Mouse (Mus musculus) A20 (cell line): ENCODE measurements around the gene Kansl1.

Experiments used
- DNase-seq: peaks from one replicate; pipeline ENCODE4 v3.0.0-alpha.2; 2011; ENCODE audit warnings: low read depth, low spot score

The Kansl1 gene

DNA sequence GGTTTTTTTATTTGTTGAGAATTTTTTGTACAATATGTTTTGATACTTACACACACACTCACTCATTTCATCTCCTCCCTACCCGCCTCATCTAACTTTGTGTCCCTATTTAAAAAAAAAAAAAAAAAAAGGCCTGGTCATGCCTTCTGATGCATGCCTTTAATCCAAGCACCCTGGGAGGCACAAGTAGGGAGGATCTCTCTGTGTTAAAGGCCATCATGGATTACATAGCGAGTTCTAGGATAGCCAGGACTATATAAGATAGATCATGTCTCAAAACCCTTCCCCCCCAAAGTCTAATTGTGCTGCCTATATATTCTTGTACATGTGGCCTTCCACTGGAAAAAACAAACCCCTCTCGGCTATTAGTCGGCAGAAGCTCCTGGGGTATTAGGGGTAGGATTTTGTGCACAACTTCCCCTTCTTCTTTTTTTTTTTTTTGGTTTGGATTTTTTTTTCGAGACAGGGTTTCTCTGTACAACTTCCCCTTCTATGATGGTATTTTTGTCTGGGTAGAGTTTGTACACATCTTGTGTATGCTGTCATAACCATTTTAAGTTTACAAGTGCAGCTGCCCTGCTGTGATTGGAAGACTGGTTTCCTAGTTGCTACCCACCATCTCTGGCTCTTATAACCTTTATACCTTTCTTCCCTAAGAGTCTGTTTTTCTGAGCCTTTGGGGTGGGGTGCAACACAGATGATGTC is 101.0 kb downstream of the Kansl1 start:
- DNase-seq: peak; percentile 78

DNA sequence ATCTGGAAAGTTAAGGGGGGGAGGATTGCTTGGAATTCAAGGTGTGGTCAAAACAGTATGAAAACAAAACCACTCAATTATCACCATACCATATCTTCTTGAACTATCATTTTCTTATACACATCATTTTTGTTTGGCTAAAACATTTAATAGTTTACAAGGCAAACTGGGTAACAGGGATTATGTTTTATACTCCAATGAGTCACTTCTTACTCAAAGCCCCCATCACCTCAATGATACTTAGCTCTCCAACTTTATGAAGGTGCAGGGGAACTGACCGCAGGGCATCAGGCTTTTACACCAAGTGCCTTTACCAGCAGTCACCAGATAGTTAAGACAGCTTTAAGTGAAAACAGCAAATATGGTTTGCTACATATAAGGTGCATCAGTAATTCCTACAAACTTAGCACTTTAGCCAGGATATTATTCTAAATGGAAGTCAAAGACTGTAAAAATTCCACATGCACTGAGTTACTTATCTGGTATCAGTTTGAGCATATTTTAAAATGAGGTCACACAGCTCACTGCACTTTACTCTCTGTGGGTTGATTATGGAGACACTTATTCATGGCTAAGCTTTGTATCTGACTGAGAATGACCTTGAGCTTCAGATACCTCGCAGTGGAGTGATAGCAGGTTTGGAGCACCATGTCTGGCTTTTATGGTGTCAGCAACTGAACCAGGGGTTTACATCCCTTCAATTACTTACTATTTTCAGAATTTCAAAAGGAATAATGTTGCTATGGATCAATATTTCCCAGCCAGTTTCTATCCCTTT is 104.6 kb downstream of the Kansl1 start:
- no peak for DNase-seq

DNA sequence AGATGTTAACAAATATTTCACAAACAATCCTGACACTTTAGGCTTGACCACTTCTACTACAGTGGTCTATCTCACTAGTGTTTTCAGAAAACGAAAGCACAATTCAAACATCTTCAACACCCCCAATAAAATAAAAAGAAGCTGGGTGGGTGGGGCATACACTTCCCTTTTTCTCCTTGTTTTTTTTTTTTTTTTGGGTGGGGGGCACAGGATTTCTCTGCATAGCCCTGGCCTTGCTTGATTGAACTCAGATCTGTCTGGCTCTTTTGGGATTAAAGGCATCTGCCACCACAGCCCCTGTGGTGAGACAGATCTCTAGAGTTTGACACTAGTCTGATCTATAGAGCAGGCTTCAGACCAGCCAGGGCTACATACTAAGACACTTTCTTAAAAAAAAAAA is 106.0 kb downstream of the Kansl1 start:
- DNase-seq: no peak

DNA sequence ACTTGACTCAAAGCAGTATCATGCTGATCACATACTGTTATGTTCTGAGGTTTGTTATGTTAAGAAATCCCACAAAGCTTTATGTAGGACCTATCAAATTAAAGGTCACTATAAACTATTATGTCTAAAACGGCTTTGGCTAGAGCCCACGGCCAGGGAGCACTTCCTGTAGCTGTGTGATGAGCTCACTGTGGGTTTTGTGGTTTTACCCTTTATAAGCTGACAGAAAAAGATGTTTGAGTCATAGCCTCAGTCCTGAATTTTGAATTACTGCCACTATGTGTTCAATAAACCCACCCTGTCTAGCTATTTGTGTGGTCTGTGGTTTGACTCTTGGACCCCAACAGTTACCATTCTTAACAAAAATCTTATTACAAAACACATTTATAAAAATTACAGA is 106.9 kb downstream of the Kansl1 start:
- peak; percentile 65 for DNase-seq

DNA sequence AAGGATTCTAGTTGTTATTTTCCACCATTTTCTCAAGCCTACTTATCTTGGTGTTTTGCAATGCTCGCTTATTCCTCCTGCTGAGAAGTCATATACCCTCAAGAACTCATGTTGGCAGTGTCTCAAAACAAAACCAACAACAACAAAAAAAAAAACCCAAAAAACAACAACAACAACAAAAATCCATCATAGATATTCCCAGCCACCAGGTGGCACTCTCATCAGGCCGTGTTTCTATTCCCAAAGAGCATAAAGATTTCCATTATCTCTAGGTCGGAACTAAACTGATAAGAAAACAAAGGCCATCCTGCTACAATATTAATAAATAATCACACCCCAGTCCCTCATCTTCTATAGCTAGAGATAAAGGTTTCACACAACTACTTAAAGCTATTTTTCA is 121.7 kb downstream of the Kansl1 start:
- no peak for DNase-seq

DNA sequence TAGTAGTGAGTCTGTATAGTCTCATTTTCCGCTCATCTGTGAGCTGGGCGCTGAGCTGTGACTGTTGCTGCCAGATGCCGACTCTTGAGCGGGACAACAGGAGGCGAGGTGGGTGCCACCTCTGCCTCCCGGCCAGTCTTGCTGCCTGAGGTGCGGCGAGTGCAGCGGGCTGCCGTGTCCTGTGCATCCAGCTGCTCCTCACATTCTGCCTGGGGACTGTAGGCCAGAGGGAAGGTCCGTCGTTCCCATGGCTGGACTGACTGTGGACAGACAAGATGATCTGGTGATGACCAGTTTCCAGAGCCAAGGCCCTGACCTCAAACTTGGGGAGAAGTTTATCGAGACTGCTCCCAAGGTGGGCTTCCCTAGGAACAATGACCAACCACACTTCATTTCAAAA is 133.7 kb downstream of the Kansl1 start:
- no peak for DNase-seq

DNA sequence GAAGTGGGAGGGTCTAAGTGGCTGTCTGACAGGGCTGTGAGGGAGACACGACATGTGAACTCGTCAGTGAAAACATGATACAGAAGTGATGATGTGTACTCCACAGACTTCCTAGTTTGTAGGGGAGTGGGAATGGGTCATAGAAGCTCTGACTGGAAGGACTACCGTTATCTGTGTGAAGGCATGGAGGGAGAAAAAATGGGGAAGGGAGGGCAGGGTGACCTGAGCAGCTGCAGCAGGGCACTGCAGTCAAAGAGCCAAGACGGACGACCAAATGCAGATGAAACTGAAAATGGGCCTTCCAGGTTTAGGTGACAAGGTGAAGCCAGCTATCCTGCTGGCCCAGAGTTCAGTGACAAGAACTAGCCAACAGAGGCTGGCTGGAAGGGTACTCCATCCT is 134.5 kb downstream of the Kansl1 start:
- DNase-seq: no peak

DNA sequence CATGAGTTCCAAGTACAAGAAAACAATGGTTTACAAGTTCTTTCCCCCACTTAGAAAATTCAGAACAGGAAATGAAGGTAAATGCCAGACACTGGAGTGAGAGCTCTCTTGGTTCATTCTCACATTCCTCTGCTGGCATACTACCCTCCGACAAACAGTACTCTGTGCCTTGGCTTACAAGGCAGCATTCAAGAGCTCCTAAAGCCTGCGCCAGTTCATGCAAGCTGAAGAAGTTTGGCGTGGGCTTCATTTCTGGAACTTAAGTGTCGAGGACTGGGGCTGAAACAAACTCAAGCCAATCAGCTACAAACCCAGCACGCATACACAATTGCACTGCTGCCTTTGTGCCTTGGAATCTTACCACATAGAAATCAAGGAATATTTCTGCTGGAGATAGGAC is 136.6 kb downstream of the Kansl1 start:
- DNase-seq: no peak

DNA sequence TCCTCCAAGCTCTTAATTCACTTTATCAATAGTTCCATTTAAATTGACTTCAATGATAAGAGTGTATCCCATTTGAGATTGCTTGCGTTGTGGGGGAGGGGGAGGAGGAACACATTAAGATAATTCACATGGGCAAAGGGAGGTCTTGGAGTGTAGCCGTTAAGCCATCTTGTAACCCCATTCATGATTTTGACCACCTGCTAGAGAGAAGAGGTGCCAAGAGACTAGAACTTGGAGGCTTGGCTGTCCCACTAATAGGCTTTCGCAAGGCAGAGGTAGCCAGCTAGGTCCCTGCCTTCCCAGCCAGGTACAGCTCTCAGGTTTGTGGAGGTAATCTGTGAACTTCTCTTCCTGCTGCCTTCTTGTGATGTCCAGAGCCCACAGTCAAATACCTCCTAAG is 137.5 kb downstream of the Kansl1 start:
- no peak for DNase-seq

DNA sequence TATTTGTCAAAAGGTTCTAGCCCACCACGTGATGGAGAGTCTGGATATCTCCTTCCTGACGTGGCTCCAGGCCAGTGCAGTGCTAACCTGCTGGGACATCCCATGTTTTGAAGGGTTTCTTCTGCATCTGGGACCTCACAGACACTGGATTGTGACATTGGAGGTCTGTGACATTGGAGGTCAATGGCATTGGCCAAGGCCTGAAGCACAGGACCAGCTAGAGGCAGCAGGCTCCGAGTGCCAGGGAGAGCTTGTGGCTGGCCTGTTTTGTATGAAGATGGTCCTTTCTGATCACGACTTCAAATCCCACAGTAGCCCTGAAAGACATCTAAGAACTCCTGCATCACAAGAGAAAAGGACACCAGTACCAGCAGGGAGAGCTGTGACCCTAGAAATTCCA is 138.5 kb downstream of the Kansl1 start:
- no peak for DNase-seq

DNA sequence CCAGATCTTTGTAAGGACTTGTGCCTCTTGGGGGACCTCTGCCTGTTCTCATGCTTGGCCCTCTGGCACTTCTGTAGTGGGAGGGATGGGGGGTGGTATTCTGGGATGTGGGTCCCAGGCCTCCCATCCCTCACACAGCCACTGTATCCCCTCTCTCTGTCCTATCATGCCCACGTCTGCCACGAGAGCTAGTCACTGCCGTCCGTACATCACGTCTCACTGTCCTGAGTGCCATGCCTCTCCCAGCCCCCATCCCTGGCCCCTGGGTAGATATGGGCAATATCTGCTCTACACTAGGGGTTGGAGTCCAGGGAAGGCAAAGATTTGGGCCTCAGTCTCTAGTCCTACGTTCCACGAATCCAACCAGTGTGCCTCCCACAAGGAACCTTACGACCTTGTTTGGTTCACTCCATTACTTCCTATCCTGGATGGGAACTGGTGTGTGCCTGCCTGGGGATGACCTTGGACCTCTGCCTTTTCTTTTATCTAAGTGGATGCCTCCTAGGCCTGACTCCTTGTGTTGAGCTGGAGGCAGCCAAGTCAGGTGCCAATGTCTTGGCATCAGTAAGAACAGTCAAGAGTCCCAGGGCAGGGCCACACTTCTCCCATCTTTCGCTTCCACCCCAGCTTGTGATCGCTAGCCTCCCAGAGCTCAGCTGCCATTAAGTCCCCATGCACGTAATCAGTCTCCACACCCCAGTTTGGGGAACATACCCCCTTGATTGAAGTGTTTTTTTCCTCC is 139.3 kb downstream of the Kansl1 start:
- DNase-seq: no peak

DNA sequence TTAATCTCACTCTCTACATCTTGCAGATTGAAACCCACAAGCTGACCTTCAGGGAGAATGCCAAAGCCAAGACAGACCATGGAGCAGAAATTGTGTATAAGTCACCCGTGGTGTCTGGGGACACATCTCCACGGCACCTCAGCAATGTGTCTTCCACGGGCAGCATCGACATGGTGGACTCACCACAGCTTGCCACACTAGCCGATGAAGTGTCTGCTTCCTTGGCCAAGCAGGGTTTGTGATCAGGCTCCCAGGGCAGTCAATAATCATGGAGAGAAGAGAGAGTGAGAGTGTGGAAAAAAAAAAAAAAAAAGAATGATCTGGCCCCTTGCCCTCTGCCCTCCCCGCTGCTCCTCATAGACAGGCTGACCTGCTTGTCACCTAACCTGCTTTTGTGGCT is 140.7 kb downstream of the Kansl1 start:
- DNase-seq: no peak

DNA sequence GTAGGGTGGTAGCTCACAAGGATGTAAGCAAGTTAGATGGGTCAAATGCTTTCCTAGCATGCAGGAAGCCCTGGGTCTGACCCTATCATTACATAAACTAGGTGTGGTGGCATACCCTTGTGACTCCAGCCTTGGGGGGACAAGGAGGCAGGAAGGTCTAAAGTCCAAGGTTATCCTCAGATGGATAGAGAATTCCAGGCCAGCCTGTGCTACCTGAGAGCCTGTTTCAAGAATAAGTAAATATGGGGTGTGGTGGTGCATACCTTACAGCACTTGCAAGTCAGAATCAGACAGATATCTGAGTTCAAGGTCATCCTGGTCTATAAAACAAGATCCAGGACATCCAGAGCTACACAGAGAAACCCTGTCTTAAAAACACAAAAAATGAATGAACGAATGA is 141.2 kb downstream of the Kansl1 start:
- DNase-seq: no peak

DNA sequence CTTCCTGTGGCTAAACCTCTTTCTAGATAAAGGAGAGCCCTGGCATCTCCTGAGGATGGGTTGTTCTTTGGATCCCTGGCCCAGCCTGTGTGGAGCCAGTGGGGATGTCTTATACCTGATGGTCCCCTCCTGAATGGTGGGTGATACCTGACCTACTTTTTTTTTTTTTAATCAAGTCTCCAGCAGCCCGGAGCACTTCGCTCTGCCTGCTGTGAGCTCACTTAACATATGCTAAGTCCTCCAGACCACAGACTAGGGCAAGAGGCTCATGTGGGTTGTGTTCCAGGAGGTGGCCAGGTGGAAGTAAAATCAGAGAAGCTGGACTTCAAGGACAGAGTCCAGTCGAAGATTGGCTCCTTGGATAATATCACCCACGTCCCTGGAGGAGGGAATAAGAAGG is 146.5 kb downstream of the Kansl1 start:
- DNase-seq: no peak

DNA sequence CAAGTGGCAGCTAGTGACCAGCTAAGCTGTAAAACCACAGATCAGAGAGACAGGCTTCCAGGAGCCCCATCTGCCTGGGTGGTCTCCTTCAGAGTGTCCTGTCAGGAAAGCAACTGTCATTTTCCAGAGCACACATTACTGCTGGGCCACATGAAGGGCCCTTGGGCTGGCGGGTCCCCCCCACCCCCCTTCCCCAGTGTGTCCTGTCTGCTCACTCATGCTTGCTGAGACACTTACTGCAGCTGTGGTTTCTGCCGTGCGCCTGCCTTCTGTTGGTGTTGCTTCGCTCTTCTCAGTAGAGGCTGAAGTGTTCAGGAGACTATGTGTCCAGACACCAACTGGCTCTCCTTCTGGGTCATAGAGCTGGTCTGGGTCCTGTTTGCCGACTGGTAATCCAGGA is 148.2 kb downstream of the Kansl1 start:
- DNase-seq: peak; percentile 53

DNA sequence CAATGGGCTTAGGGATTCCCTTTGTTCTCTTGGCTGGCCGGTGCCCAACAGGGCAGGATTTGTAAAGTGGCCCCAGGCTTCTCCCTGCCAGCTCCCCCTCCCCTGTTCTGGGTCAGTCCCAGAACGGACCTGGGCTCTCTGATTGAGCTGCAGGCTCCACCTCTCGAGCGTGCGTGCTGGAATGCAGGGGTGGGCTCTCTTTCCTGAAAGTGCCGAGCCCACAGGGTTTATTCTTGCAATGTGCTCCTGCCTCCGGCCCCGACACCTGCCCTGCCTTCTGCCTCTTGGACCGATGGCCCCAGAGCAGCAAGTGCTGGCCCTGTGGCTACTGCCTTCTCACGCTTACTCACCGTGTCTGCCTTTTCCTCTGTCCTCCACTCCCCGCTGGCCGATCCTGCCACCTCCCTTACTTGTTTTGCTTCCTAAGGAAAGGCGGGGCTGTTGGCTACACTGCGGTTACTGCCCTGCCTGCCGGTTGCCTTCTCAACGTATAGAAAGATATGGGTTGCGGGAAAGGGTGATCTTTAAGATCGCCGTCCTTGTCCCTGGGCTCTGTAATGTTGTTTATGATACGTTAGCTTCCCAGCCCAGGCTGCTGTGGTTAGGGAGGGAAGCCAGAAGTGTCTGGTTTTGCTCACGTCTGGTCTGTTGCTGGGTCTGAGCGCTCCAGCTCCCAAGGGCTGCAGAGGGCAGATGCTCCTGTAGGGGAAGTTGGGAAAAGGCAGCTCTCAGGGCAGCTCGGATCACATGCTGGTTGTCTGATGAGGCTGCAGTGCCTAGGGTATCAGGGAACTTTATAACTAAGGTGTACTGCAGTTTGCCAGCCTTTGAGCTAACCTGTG is 149.5 kb downstream of the Kansl1 start:
- DNase-seq: no peak

DNA sequence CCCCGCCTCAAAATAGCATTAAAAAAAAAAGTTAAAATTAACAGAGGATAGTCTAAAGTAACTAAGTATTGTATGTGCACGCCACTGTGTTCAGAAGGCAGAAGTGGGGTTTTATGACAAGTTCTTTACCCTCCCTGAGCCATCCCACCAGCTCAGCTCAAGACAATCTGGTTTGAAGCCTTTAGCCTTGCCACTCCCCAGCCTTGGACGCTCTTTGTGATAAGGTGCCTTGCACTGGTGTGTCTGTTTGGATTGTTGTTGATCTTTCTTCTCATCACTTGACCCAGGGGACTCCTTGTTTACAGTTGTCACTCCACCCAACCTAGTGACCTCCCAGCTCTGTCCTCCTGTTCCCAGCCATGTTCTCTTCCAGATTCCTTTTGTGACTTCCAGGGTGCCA is 151.0 kb downstream of the Kansl1 start:
- no peak for DNase-seq

DNA sequence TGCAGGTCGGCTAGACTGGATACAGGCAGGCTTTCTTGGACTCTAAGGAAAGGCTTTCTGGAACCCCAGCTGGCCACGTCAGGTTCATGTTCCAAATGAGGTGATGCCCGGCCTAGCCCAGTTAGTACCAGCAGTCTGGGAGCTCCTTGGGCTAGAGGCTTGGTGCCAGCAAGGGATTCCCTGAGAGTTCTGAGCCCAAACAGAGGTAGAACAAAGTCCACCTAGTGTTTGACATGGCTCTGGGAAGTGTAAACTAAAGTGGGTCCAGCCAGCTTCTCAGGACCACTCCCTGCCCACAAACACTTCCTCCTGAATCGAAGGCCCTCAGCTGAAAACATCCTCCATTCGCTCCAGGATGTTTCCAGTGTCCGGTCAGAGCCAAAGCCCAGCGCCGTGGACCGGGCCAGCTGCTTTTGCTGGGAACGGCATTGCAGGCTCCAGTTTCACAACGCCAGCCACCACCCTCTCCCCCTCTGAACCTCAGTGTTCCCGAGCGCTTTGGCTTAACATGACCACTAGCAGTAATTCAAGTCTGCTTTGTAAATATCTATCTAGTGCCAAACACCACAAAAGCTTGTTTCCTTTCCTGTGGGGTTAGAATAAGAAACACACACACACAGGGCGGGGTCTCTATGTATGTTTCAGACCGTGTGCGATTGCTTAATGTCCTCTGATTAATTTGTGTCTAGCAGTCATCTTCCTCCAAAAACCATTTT is 151.8 kb downstream of the Kansl1 start:
- DNase-seq: no peak

DNA sequence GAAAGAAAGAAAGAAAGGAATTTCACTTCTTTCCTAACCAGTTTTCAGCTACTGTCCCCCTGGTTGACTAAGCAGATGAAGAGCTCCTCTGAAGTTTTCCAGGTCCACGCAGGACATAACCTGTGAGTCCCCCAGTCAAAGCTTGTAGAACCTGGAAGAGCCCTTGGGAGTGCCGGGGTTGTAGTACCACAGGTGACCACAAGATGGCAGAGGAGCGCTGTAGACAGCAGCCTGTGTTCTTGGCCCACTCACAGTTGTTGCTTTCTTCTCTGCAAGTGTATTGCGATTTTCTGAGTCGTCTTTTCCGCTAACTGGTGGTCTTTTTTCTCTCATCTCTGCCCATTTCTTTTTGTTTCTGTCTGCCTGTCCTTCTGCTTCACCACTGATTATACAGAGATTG is 153.0 kb downstream of the Kansl1 start:
- DNase-seq: peak; percentile 84

DNA sequence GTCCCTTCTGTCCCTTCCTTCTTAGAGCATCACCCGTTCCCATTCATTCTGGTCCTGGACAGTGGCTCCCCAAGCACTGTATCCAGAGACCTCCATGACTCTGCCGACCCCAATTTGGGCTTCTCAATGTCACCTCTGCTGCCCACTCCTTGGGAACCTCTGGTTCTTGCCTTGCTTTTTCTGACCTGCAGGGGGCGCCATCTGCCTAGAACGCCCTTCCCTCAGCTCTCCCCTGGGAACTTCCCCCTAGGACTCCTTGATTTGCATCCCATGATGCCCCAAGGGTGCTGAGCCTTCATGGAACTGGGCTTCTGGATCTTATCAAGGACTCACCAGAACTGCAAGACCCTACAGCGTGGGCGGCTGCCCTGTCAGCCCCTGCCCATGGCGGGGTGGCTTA is 157.0 kb downstream of the Kansl1 start:
- peak; percentile 45 for DNase-seq

DNA sequence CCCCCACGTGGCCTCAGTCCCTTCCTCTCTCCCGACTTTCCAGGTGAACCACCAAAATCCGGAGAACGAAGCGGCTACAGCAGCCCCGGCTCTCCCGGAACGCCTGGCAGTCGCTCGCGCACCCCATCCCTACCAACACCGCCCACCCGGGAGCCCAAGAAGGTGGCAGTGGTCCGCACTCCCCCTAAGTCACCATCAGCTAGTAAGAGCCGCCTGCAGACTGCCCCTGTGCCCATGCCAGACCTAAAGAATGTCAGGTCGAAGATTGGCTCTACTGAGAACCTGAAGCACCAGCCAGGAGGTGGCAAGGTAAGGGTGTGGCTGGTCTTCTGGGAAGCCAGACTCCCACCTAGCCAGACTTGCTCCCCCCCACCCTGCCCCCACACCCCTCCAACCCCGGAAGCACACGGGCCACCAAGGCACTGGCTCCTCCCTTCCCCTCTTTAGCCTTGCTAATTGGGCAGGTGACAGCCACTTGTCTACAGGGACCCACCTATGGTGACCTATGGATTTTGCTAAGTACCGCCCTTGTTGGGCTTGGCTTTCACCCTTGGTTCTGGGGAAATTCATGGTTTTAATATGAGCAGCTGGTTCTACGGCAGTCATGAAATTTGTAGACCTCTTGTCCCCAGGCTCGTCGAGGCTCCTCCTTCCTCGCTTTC is 158.3 kb downstream of the Kansl1 start:
- no peak for DNase-seq
